Mouse (Mus musculus): ENCODE data around the gene Per3. TPM values are rescaled to one million over a fixed set of nuclear protein-coding genes. Genes with fewer than 3 reads are reported as not detected.

Per3 gene
- polyA plus RNA-seq, 1 experiment from 2014 or later, result 3.8 TPM

GRCm38 (mm10) chr4:150975145-150975544, 69.3 kb downstream of the Per3 start:
- Histone ChIP-seq H3K9ac (ENCODE audit: low read depth, low read length) (no peak overlapping the region), H3K4me2 (ENCODE audit: low read depth, low read length) (no peak overlapping the region), H3K4me1 (ENCODE audit: control insufficient read depth, low read depth, low read length) (no peaks in the 10 kb centered on the region), H3K4me3 (ENCODE audit: low read depth, low read length) (no peak overlapping the region), H3K27ac (ENCODE audit: low read length) (no peak overlapping the region), H3K36me3 (ENCODE audit: control insufficient read depth, insufficient read depth) (no peaks in the 10 kb centered on the region), H3K9me3 (replicated peaks; ENCODE audit: control insufficient read depth, low read length) (no peaks in the 10 kb centered on the region), H3K27me3 (ENCODE audit: control insufficient read depth, insufficient read depth, low read depth, low read length) (no peaks in the 10 kb centered on the region)
- no peak for ATAC-seq (ENCODE audit: low read depth)
- WGBS (ENCODE audit: insufficient replicate concordance), result 17% methylated on average over 1 of the region's 1 CpGs

DNA sequence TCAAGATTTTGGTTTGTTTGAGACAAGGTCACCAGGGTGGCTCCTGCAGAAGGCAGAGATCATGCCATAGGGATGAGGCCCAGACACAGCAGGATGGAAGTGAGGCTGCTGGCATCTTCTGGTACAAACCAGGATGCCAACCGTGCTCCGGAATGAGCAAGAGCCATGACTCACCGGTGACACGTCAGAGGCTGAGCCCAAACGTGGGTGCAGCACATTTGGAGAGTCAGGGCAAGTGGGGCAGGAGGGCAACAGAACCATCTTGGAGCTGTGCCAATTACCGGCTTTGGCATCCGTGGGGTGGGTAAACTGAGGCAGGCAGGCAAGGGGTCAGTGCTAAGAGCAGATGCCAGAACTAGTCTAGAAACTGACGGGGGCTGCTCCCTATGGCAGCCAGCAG, 71.2 kb downstream of the Per3 start:
- no peak for ATAC-seq (ENCODE audit: low read depth)
- H3K9ac ChIP-seq (ENCODE audit: low read depth, low read length), result no peak overlapping the region
- H3K9me3 ChIP-seq (replicated peaks; ENCODE audit: control insufficient read depth, low read length), result no peaks in the 10 kb centered on the region
- no peak overlapping the region for H3K4me2 ChIP-seq (ENCODE audit: low read depth, low read length)
- H3K4me1 ChIP-seq (ENCODE audit: control insufficient read depth, low read depth, low read length), result no peaks in the 10 kb centered on the region
- H3K4me3 ChIP-seq (ENCODE audit: low read depth, low read length), result no peak overlapping the region
- H3K27me3 ChIP-seq (ENCODE audit: control insufficient read depth, insufficient read depth, low read depth, low read length), result no peaks in the 10 kb centered on the region
- 58% methylated on average over 8 of the region's 8 CpGs for WGBS (ENCODE audit: insufficient replicate concordance)
- no peaks in the 10 kb centered on the region for H3K36me3 ChIP-seq (ENCODE audit: control insufficient read depth, insufficient read depth)
- H3K27ac ChIP-seq (ENCODE audit: low read length), result no peak overlapping the region

DNA sequence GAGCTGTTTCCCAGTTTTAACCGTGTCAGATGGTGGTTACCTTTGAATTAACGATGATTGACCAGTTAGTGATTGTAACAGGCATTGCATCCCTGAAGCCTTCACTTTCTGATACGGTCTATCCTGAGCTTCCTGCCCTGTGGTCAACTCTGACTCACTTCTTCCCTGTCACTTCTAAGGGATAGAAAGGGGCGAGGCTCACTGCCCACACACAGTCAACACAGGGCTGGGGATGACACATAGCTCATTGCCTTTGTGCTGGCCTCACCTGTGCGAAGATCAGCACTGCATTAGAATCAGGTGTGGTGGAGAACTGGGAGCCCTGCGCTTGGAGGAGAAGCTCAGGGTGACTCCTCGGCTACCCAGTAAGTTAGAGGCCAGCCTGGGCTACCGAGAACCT, 75.5 kb downstream of the Per3 start:
- Histone ChIP-seq H3K4me1 (ENCODE audit: control insufficient read depth, low read depth, low read length) (no peaks in the 10 kb centered on the region; the same call in 1 of the 2 replicates), H3K4me3 (ENCODE audit: low read depth, low read length) (no peak overlapping the region), H3K4me2 (ENCODE audit: low read depth, low read length) (no peak overlapping the region), H3K36me3 (ENCODE audit: control insufficient read depth, insufficient read depth) (no peaks in the 10 kb centered on the region), H3K27ac (ENCODE audit: low read length) (no peak overlapping the region), H3K27me3 (ENCODE audit: control insufficient read depth, insufficient read depth, low read depth, low read length) (no peaks in the 10 kb centered on the region), H3K9ac (ENCODE audit: low read depth, low read length) (no peak overlapping the region), H3K9me3 (replicated peaks; ENCODE audit: control insufficient read depth, low read length) (no peaks in the 10 kb centered on the region)
- no peak for ATAC-seq (ENCODE audit: low read depth)
- WGBS (ENCODE audit: insufficient replicate concordance), result 63% methylated on average over 8 of the region's 8 CpGs

- WGBS (ENCODE audit: insufficient replicate concordance), result 10% methylated on average over 7 of the region's 7 CpGs
- no peaks in the 10 kb centered on the region for H3K36me3 ChIP-seq (ENCODE audit: control insufficient read depth, insufficient read depth)
- no peak overlapping the region for H3K4me2 ChIP-seq (ENCODE audit: low read depth, low read length)
- H3K9ac ChIP-seq (ENCODE audit: low read depth, low read length), result no peak overlapping the region
- H3K9me3 ChIP-seq (replicated peaks; ENCODE audit: control insufficient read depth, low read length), result no peaks in the 10 kb centered on the region
- no peak overlapping the region for H3K4me3 ChIP-seq (ENCODE audit: low read depth, low read length)
- H3K4me1 ChIP-seq (ENCODE audit: control insufficient read depth, low read depth, low read length), result no peaks in the 10 kb centered on the region; the same call in 1 of the 2 replicates
- no peak overlapping the region for H3K27ac ChIP-seq (ENCODE audit: low read length)
- H3K27me3 ChIP-seq (ENCODE audit: control insufficient read depth, insufficient read depth, low read depth, low read length), result no peaks in the 10 kb centered on the region
- no peak for ATAC-seq (ENCODE audit: low read depth)
These were observed 77.9 kb downstream of the Per3 start for GRCm38 (mm10) chr4:150966556-150966955.

- no peaks in the 10 kb centered on the region for H3K27me3 ChIP-seq (ENCODE audit: control insufficient read depth, insufficient read depth, low read depth, low read length)
These were observed 78.9 kb downstream of the Per3 start for GRCm38 (mm10) chr4:150965555-150965951.

DNA sequence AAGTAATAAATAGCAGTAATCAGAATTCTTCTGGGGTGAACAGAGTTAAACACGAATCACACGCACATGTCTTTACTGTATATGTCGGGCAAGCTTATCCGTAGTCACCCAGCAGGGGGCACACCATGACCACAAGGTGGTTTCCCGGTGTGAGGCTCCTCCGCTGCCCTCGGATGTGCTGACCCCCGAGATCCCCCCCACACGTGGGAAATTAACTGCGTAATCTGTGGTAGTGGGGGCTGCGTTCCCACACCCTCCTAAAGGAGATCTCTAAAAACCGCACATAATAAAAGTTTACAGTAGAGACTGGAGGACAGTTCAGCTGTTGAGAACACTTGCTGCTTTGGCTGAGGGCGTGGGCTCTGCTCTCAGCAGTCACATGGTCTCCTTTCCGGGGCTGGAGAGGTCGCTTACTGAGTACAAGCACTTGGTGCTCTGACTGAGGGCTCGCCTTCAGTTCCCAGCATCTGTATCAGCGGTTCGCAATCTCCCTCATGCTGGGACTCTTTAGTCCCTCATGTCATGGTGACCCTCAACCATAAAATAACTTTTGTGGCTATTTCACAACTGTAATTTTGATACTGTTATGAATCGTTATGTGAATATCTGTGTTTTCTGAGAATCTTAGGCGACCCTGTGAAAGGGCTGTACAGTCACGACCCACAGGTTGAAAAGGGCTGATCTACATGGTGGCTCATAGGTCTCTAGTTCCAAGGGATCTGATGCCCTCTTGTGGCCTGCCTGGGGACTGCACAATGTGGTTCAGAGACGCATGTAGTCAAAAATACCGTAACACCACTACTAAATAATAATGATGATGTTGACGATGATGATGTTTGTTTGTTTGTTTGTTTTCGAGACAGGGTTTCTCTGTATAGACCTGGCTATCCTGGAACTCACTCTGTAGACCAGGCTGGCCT, 79.6 kb downstream of the Per3 start:
- 7% methylated on average over 25 of the region's 25 CpGs for WGBS (ENCODE audit: insufficient replicate concordance)
- no peak overlapping the region; the same call in 1 of the 2 replicates for H3K9ac ChIP-seq (ENCODE audit: low read depth, low read length)
- peak; percentile 48; the same call in 1 of the 2 replicates for ATAC-seq (ENCODE audit: low read depth)

More at GRCm38 (mm10) chr4:150965555-150965951, 78.9 kb downstream of the Per3 start:
- Histone ChIP-seq H3K4me1 (ENCODE audit: control insufficient read depth, low read depth, low read length) (no peaks in the 10 kb centered on the region; the same call in 1 of the 2 replicates), H3K9me3 (replicated peaks; ENCODE audit: control insufficient read depth, low read length) (no peaks in the 10 kb centered on the region), H3K4me2 (ENCODE audit: low read depth, low read length) (no peak overlapping the region), H3K27ac (ENCODE audit: low read length) (no peak overlapping the region), H3K9ac (ENCODE audit: low read depth, low read length) (no peak overlapping the region), H3K36me3 (ENCODE audit: control insufficient read depth, insufficient read depth) (no peaks in the 10 kb centered on the region), H3K4me3 (ENCODE audit: low read depth, low read length) (no peak overlapping the region)
- no peak for ATAC-seq (ENCODE audit: low read depth)
- WGBS (ENCODE audit: insufficient replicate concordance), result 63% methylated on average over 11 of the region's 11 CpGs

DNA sequence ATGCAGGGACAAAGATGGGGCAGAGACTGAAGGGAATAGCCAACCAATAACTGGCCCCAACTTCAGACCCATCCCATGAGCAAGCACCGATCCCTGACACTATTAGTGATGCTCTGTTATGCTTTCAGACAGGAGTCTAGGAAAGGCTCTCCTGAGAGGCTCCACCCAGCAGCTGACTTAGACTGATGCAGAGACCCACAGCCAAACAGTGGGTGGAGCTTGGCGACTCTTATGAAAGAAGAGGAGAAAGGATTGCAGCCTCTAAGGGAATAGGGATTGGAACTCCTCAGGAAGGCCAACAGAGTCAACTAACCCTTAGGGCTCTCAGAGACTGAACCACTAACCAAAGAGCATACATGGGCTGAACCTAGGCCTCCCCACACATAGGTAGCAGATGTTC, 80.8 kb downstream of the Per3 start:
- no peak overlapping the region for H3K27ac ChIP-seq (ENCODE audit: low read length)
- no peak overlapping the region for H3K4me2 ChIP-seq (ENCODE audit: low read depth, low read length)
- WGBS (ENCODE audit: insufficient replicate concordance), result 36% methylated on average over 2 of the region's 2 CpGs
- H3K4me3 ChIP-seq (ENCODE audit: low read depth, low read length), result no peak overlapping the region
- no peak overlapping the region for H3K9ac ChIP-seq (ENCODE audit: low read depth, low read length)
- H3K9me3 ChIP-seq (replicated peaks; ENCODE audit: control insufficient read depth, low read length), result no peaks in the 10 kb centered on the region
- H3K4me1 ChIP-seq (ENCODE audit: control insufficient read depth, low read depth, low read length), result no peaks in the 10 kb centered on the region; the same call in 1 of the 2 replicates
- H3K36me3 ChIP-seq (ENCODE audit: control insufficient read depth, insufficient read depth), result no peaks in the 10 kb centered on the region
- ATAC-seq (ENCODE audit: low read depth), result no peak
- no peaks in the 10 kb centered on the region for H3K27me3 ChIP-seq (ENCODE audit: control insufficient read depth, insufficient read depth, low read depth, low read length)

More for the DNA sequence above, 79.6 kb downstream of the Per3 start:
- Histone ChIP-seq H3K27ac (ENCODE audit: low read length) (no peak overlapping the region), H3K4me2 (ENCODE audit: low read depth, low read length) (peak overlapping the region; percentile 54), H3K9me3 (replicated peaks; ENCODE audit: control insufficient read depth, low read length) (no peaks in the 10 kb centered on the region), H3K4me1 (ENCODE audit: control insufficient read depth, low read depth, low read length) (no peaks in the 10 kb centered on the region; the same call in 1 of the 2 replicates), H3K27me3 (ENCODE audit: control insufficient read depth, insufficient read depth, low read depth, low read length) (no peaks in the 10 kb centered on the region), H3K4me3 (ENCODE audit: low read depth, low read length) (peak overlapping the region; percentile 34), H3K36me3 (ENCODE audit: control insufficient read depth, insufficient read depth) (no peaks in the 10 kb centered on the region)

DNA sequence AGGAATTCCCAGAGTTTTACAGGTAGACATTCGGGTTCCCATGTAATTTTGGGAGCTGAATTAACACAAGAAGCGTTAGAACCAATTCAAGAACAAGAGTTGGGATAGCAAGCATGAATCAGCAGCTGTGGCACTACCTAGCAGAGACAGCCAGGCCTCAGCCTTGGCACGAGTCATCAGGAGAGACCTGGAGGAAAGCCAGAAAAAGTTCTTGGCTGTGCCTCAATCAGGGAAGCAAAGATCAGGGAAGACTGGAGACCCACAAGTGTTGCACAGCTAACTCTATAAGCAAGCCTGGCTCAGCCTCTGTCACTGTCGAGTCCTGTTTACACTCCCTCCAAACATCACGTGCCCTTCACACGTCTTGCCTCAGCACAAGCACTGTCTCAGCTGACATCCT, 82.2 kb downstream of the Per3 start:
- no peak for ATAC-seq (ENCODE audit: low read depth)
- Histone ChIP-seq H3K4me2 (ENCODE audit: low read depth, low read length) (no peak overlapping the region), H3K4me3 (ENCODE audit: low read depth, low read length) (no peak overlapping the region), H3K36me3 (ENCODE audit: control insufficient read depth, insufficient read depth) (no peaks in the 10 kb centered on the region), H3K4me1 (ENCODE audit: control insufficient read depth, low read depth, low read length) (no peaks in the 10 kb centered on the region; the same call in 1 of the 2 replicates), H3K27me3 (ENCODE audit: control insufficient read depth, insufficient read depth, low read depth, low read length) (no peaks in the 10 kb centered on the region), H3K27ac (ENCODE audit: low read length) (no peak overlapping the region), H3K9ac (ENCODE audit: low read depth, low read length) (no peak overlapping the region), H3K9me3 (replicated peaks; ENCODE audit: control insufficient read depth, low read length) (no peaks in the 10 kb centered on the region)
- WGBS (ENCODE audit: insufficient replicate concordance), result 43% methylated on average over 6 of the region's 6 CpGs

GRCm38 (mm10) chr4:150958536-150958935, 85.9 kb downstream of the Per3 start:
- Histone ChIP-seq H3K36me3 (ENCODE audit: control insufficient read depth, insufficient read depth) (no peaks in the 10 kb centered on the region), H3K4me1 (ENCODE audit: control insufficient read depth, low read depth, low read length) (no peaks in the 10 kb centered on the region), H3K9ac (ENCODE audit: low read depth, low read length) (no peak overlapping the region), H3K4me3 (ENCODE audit: low read depth, low read length) (no peak overlapping the region), H3K27me3 (ENCODE audit: control insufficient read depth, insufficient read depth, low read depth, low read length) (no peaks in the 10 kb centered on the region), H3K4me2 (ENCODE audit: low read depth, low read length) (no peak overlapping the region), H3K9me3 (replicated peaks; ENCODE audit: control insufficient read depth, low read length) (no peaks in the 10 kb centered on the region), H3K27ac (ENCODE audit: low read length) (no peak overlapping the region)
- ATAC-seq (ENCODE audit: low read depth), result no peak
- 43% methylated on average over 7 of the region's 7 CpGs for WGBS (ENCODE audit: insufficient replicate concordance)
